In the genomic region with DNA sequence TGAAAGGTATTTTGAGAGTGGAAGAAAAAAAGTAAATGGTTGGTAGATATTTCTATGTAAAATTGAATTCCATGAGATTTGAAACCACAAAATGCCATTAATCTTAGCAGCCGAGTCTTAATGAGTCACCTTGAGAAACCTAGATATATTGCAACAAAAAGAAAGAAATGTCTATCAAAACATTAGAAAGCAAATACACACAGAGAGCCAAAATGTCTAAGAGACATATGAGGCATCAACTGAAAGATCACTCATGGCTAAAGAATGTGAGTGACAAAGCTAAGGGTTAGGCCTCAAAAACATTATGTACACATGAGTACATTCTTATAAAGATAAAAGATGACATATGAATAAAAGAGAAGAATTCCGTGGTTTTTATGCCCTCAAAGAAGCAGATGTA, we compare ENCODE assay signal across 27 mouse cellular contexts. TPM values are rescaled to one million over a fixed set of nuclear protein-coding genes. Genes with fewer than 3 reads are reported as not detected.
DNase-seq lines count a peak whose midpoint lies in the region; ATAC-seq and TF ChIP-seq lines count a peak whose summit lies in the region.
"Had no signal": no experiment of that assay in that cellular context is flagged by ENCODE, and none has a peak within 500 bp of the region (broad histone marks: within the 10 kb centered on the region; RNA-seq: fewer than 3 reads in every experiment).

No protein-coding gene starts in this region.

- no peak overlapping the region for H3K4me3 ChIP-seq in kidney, adult 2 months (ENCODE audit: insufficient read depth, low read depth, low read length)
- no peak overlapping the region for H3K4me3 ChIP-seq in kidney, embryonic 15.5 days (replicated peaks)
- H3K4me3 ChIP-seq in forebrain, embryonic 14.5 days (ENCODE audit: low read depth, low read length), result no peak overlapping the region
- H3K4me3 ChIP-seq: embryonic facial prominence, embryonic 13.5 days; embryonic facial prominence, embryonic 15.5 days; erythroblast, embryonic 14.5 days; forebrain, embryonic 10.5 days; forebrain, embryonic 12.5 days; forebrain, embryonic 15.5 days had no signal

- DNase-seq in 3T3-L1 (ENCODE audit: low read depth, low spot score), result peak; percentile 94
- peak; percentile 95 for DNase-seq in Muller cell, postnatal 12 days (ENCODE audit: inconsistent ontology term)
- no peak for DNase-seq in Patski (ENCODE audit: low read depth, low spot score)
- DNase-seq in kidney, adult 2 months, result no peak
- DNase-seq in MN1 (ENCODE audit: low spot score), result no peak
- no peak for DNase-seq in forebrain, embryonic 14.5 days (ENCODE audit: low spot score)
- DNase-seq: adrenal gland, adult 8-10 months; adrenal gland, postnatal 14 days; adrenal gland, postnatal 36 days; cerebellum, adult 11-12 months; cerebellum, adult 2 months; cerebellum, adult 9-10 months; cerebellum, postnatal 10 days; cerebellum, postnatal 25 days; embryo, embryonic 11 days; forebrain, postnatal 0 days had no signal

- no peaks in the 10 kb centered on the region for H3K4me1 ChIP-seq in kidney, adult 2 months (ENCODE audit: control insufficient read depth, insufficient read depth, low read length)
- no peaks in the 10 kb centered on the region for H3K4me1 ChIP-seq in kidney, embryonic 15.5 days
- no peaks in the 10 kb centered on the region for H3K4me1 ChIP-seq in forebrain, embryonic 14.5 days (ENCODE audit: control insufficient read depth, insufficient read depth, low read length)
- H3K4me1 ChIP-seq: embryonic facial prominence, embryonic 13.5 days; embryonic facial prominence, embryonic 15.5 days had no signal

- in situ Hi-C loops in Patski (cut with MboI; ENCODE audit: low pct_unique_long_range_greater_than_20kb), result no loop called here

- no peak for TF ChIP-seq POLR2A in kidney, adult 2 months (IDR thresholded peaks at IDR 0.05; ENCODE audit: low read depth, low read length)

- H3K27ac ChIP-seq in kidney, adult 2 months (ENCODE audit: insufficient read depth, low read depth, low read length), result no peak overlapping the region
- H3K27ac ChIP-seq in kidney, embryonic 15.5 days, result no peak overlapping the region
- H3K27ac ChIP-seq in forebrain, embryonic 14.5 days (ENCODE audit: low read depth, low read length), result no peak overlapping the region
- H3K27ac ChIP-seq: embryonic facial prominence, embryonic 13.5 days; embryonic facial prominence, embryonic 15.5 days; forebrain, embryonic 10.5 days; forebrain, embryonic 12.5 days; forebrain, embryonic 15.5 days had no signal

- 63% methylated on average over 2 of the region's 2 CpGs for WGBS in kidney, adult 2 months
- WGBS in kidney, embryonic 15.5 days, result 72% methylated on average over 2 of the region's 2 CpGs
- WGBS in forebrain, embryonic 14.5 days, result 73% methylated on average over 2 of the region's 2 CpGs

- H3K27me3 ChIP-seq in Patski, result no peaks in the 10 kb centered on the region
- H3K27me3 ChIP-seq in kidney, adult 2 months (replicated peaks; ENCODE audit: control insufficient read depth, insufficient read depth, low read length), result no peaks in the 10 kb centered on the region
- no peaks in the 10 kb centered on the region for H3K27me3 ChIP-seq in kidney, embryonic 15.5 days
- H3K27me3 ChIP-seq in forebrain, embryonic 14.5 days (replicated peaks; ENCODE audit: control insufficient read depth, insufficient read depth, low read length), result no peaks in the 10 kb centered on the region
- H3K27me3 ChIP-seq: CH12.LX; embryonic facial prominence, embryonic 13.5 days; embryonic facial prominence, embryonic 15.5 days; forebrain, embryonic 12.5 days; forebrain, embryonic 15.5 days had no signal

- TF ChIP-seq CTCF in Patski (IDR thresholded peaks at IDR 0.05), result no peak
- no peak for TF ChIP-seq CTCF in kidney, adult 2 months (conservative IDR thresholded peaks at IDR 0.05; ENCODE audit: insufficient read depth, insufficient read length, low read depth, low read length)

- peak; percentile 58 for ATAC-seq in Patski
- no peak for ATAC-seq in kidney, embryonic 15.5 days (replicated peaks; ENCODE audit: low FRiP score)
- no peak for ATAC-seq in forebrain, embryonic 14.5 days
- ATAC-seq: activated CD4-positive, CD25-positive, alpha-beta regulatory T cell, adult 4 months; CD4-positive, CD25-positive, alpha-beta regulatory T cell, adult 4 months; forebrain, embryonic 15.5 days; forebrain, postnatal 0 days had no signal

- no peak overlapping the region for H3K4me2 ChIP-seq in kidney, embryonic 15.5 days
- no peak overlapping the region for H3K4me2 ChIP-seq in forebrain, embryonic 14.5 days (ENCODE audit: low read length)
- H3K4me2 ChIP-seq: embryonic facial prominence, embryonic 13.5 days; embryonic facial prominence, embryonic 15.5 days; forebrain, embryonic 12.5 days; forebrain, embryonic 15.5 days had no signal

- no peaks in the 10 kb centered on the region for H3K36me3 ChIP-seq in kidney, adult 2 months (ENCODE audit: control insufficient read depth, insufficient read depth, low read length)
- H3K36me3 ChIP-seq in kidney, embryonic 15.5 days, result no peaks in the 10 kb centered on the region
- no peaks in the 10 kb centered on the region for H3K36me3 ChIP-seq in forebrain, embryonic 14.5 days (ENCODE audit: control insufficient read depth, insufficient read depth, low read length)
- H3K36me3 ChIP-seq: embryonic facial prominence, embryonic 13.5 days; embryonic facial prominence, embryonic 15.5 days; forebrain, embryonic 10.5 days; forebrain, embryonic 12.5 days; forebrain, embryonic 15.5 days had no signal

- no peaks in the 10 kb centered on the region for H3K9me3 ChIP-seq in kidney, embryonic 15.5 days (replicated peaks)
- H3K9me3 ChIP-seq in forebrain, embryonic 14.5 days (replicated peaks; ENCODE audit: control insufficient read depth, low read length), result no peaks in the 10 kb centered on the region
- H3K9me3 ChIP-seq: embryonic facial prominence, embryonic 13.5 days; embryonic facial prominence, embryonic 15.5 days; forebrain, embryonic 10.5 days; forebrain, embryonic 12.5 days; forebrain, embryonic 15.5 days; G1E had no signal

- POLR2A ChIA-PET in Patski (lab: Charles Lee), result no interaction called here

- CTCF ChIA-PET in Patski (lab: Charles Lee), result no interaction called here

- H3K9ac ChIP-seq in kidney, embryonic 15.5 days, result no peak overlapping the region
- H3K9ac ChIP-seq in forebrain, embryonic 14.5 days (ENCODE audit: low read length), result no peak overlapping the region
- H3K9ac ChIP-seq: embryonic facial prominence, embryonic 13.5 days; embryonic facial prominence, embryonic 15.5 days; forebrain, embryonic 12.5 days; forebrain, embryonic 15.5 days; forebrain, postnatal 0 days had no signal

RNA-seq across cellular contexts. Expression of gene Hecw1, which starts 26.1 kb away (rescaled TPM):
- not detected for polyA plus RNA-seq in Patski (2021)
- 0.03 TPM in 1 of 2 replicates, not detected in the other for polyA plus RNA-seq in kidney, adult 2 months (2012; rRNA removed)
- polyA plus RNA-seq in kidney, embryonic 15.5 days (2015; fragmentation: Nextera tagmentation; extraction: Ambion mirVana), result 0.17 and 0.44 TPM in 2 replicates
- polyA plus RNA-seq in forebrain, embryonic 14.5 days (2014; fragmentation: Nextera tagmentation; extraction: Ambion mirVana), result 29.2 and 40.8 TPM in 2 replicates

Comparison
In these comparisons a context has a peak if more than half of its experiments do, and no peak if none do; other contexts are left out.
1. DNase-seq: peak in 3T3-L1 (single experiment) and Muller cell, postnatal 12 days (single experiment); none in Patski (single experiment), kidney, adult 2 months (single experiment), MN1 (single experiment) and forebrain, embryonic 14.5 days (single experiment).
2. RNA of gene Hecw1, which starts 26.1 kb away (polyA plus RNA-seq): 29.2 to 40.8 TPM in forebrain, embryonic 14.5 days; 0.17 to 0.44 TPM in kidney, embryonic 15.5 days, 0.03 TPM in kidney, adult 2 months and not detected in Patski (single experiment); every median in the first group is over 10 times any median in the second.